Mouse (Mus musculus): ENCODE measurements around the gene Ddx56. TPM values are rescaled to one million over a fixed set of nuclear protein-coding genes. Genes with fewer than 3 reads are reported as not detected.
A peak's percentile ranks its signal among the peaks of the same experiment; 100 is the strongest.

The Ddx56 gene
- polyA plus RNA-seq, 1 experiment = not detected

GRCm38 (mm10) chr11:6293601-6294000 is 26.0 kb upstream of the Ddx56 start:
- 95% methylated on average over 2 of the region's 2 CpGs for WGBS
- no peak overlapping the region for H3K4me3 ChIP-seq (ENCODE audit: insufficient read depth, low read depth, low read length)
- TF ChIP-seq POLR2A (IDR thresholded peaks at IDR 0.05; ENCODE audit: insufficient read depth, low read depth, low read length) (no peak), CTCF (IDR thresholded peaks at IDR 0.05; ENCODE audit: insufficient read depth, low read depth, low read length) (no peak)
- H3K4me1 ChIP-seq (ENCODE audit: control insufficient read depth, insufficient read depth, low read length) = no peaks in the 10 kb centered on the region
- no peak overlapping the region for H3K27ac ChIP-seq (ENCODE audit: insufficient read depth, low read depth, low read length)

GRCm38 (mm10) chr11:6292988-6293349 is 25.4 kb upstream of the Ddx56 start:
- Histone ChIP-seq H3K4me3 (ENCODE audit: insufficient read depth, low read depth, low read length) (no peak overlapping the region), H3K27ac (ENCODE audit: insufficient read depth, low read depth, low read length) (no peak overlapping the region), H3K4me1 (ENCODE audit: control insufficient read depth, insufficient read depth, low read length) (no peaks in the 10 kb centered on the region)
- TF ChIP-seq CTCF (IDR thresholded peaks at IDR 0.05; ENCODE audit: insufficient read depth, low read depth, low read length) (no peak), POLR2A (IDR thresholded peaks at IDR 0.05; ENCODE audit: insufficient read depth, low read depth, low read length) (no peak)
- 92% methylated on average over 4 of the region's 4 CpGs for WGBS

GRCm38 (mm10) chr11:6292116-6292987 is 24.8 kb upstream of the Ddx56 start:
- TF ChIP-seq CTCF (IDR thresholded peaks at IDR 0.05; ENCODE audit: insufficient read depth, low read depth, low read length) (0 out of 2 replicates have a peak, but pooled peaks have one; percentile 22), POLR2A (IDR thresholded peaks at IDR 0.05; ENCODE audit: insufficient read depth, low read depth, low read length) (no peak)
- H3K4me3 ChIP-seq (ENCODE audit: insufficient read depth, low read depth, low read length) = peak overlapping the region; percentile 69
- 15% methylated on average over 33 of the region's 33 CpGs for WGBS
- peak overlapping the region; percentile 91 for H3K27ac ChIP-seq (ENCODE audit: insufficient read depth, low read depth, low read length)
- no peaks in the 10 kb centered on the region for H3K4me1 ChIP-seq (ENCODE audit: control insufficient read depth, insufficient read depth, low read length)

GRCm38 (mm10) chr11:6291401-6292115 is 24.0 kb upstream of the Ddx56 start, which contains the start of gene Ogdh:
TSS of gene Ogdh (plus strand) at chr11:6291633.
- no peaks in the 10 kb centered on the region for H3K4me1 ChIP-seq (ENCODE audit: control insufficient read depth, insufficient read depth, low read length)
- H3K4me3 ChIP-seq (ENCODE audit: insufficient read depth, low read depth, low read length) = peak within 1 kb of the TSS; percentile 69
- no peak for TF ChIP-seq CTCF (IDR thresholded peaks at IDR 0.05; ENCODE audit: insufficient read depth, low read depth, low read length)
- TF ChIP-seq POLR2A (IDR thresholded peaks at IDR 0.05; ENCODE audit: insufficient read depth, low read depth, low read length) = peak; percentile 73; the same call in 1 of the 2 replicates
- H3K27ac ChIP-seq (ENCODE audit: insufficient read depth, low read depth, low read length) = peak within 1 kb of the TSS; percentile 91
- under 1% methylated on average over 77 of the region's 77 CpGs for WGBS

GRCm38 (mm10) chr11:6290883-6291282 is 23.3 kb upstream of the Ddx56 start:
- Histone ChIP-seq H3K27ac (ENCODE audit: insufficient read depth, low read depth, low read length) (no peak overlapping the region; the same call in 1 of the 2 replicates), H3K4me1 (ENCODE audit: control insufficient read depth, insufficient read depth, low read length) (no peaks in the 10 kb centered on the region), H3K4me3 (ENCODE audit: insufficient read depth, low read depth, low read length) (peak overlapping the region; percentile 69)
- TF ChIP-seq POLR2A (IDR thresholded peaks at IDR 0.05; ENCODE audit: insufficient read depth, low read depth, low read length) (no peak), CTCF (IDR thresholded peaks at IDR 0.05; ENCODE audit: insufficient read depth, low read depth, low read length) (no peak)
- WGBS = 25% methylated on average over 3 of the region's 3 CpGs

- 96% methylated on average over 3 of the region's 3 CpGs for WGBS
- no peaks in the 10 kb centered on the region for H3K4me1 ChIP-seq (ENCODE audit: control insufficient read depth, insufficient read depth, low read length)
Measured at GRCm38 (mm10) chr11:6290138-6290537, 22.6 kb upstream of the Ddx56 start.

DNA sequence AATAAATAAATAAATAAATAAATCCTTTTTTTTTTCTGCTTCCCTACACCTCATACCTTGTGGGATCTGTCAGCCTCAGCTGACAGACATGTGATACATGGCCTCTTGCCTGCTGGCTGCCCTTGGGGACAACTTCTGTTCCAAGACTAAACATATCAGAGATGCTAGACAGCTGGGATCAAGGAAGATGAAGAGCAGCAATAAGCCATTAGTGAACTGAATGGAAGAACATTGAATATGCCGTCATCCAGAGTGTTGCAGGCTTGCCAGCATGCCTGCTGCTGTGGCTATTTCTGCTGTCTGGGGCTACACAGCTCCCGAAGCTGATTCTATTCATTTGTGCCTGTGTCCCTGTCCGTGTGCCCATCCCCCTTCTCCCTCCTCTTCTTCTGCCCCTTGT is 15.4 kb upstream of the Ddx56 start:
- H3K4me3 ChIP-seq (ENCODE audit: insufficient read depth, low read depth, low read length) = no peak overlapping the region
- WGBS = 54% methylated on average over 3 of the region's 3 CpGs
- 0 out of 2 replicates have a peak, but pooled peaks cover 2% of the 10 kb centered on the region for H3K4me1 ChIP-seq (ENCODE audit: control insufficient read depth, insufficient read depth, low read length)
- no peak overlapping the region for H3K27ac ChIP-seq (ENCODE audit: insufficient read depth, low read depth, low read length)
- TF ChIP-seq POLR2A (IDR thresholded peaks at IDR 0.05; ENCODE audit: insufficient read depth, low read depth, low read length) = no peak
- TF ChIP-seq CTCF (IDR thresholded peaks at IDR 0.05; ENCODE audit: insufficient read depth, low read depth, low read length) = no peak

More at GRCm38 (mm10) chr11:6290138-6290537, 22.6 kb upstream of the Ddx56 start:
- TF ChIP-seq CTCF (IDR thresholded peaks at IDR 0.05; ENCODE audit: insufficient read depth, low read depth, low read length) = no peak
- no peak overlapping the region for H3K4me3 ChIP-seq (ENCODE audit: insufficient read depth, low read depth, low read length)
- no peak overlapping the region for H3K27ac ChIP-seq (ENCODE audit: insufficient read depth, low read depth, low read length)

GRCm38 (mm10) chr11:6276466-6276865 is 8.9 kb upstream of the Ddx56 start:
- Histone ChIP-seq H3K27ac (ENCODE audit: insufficient read depth, low read depth, low read length) (no peak overlapping the region), H3K4me1 (ENCODE audit: control insufficient read depth, insufficient read depth, low read length) (peaks cover 5% of the 10 kb centered on the region; the same call in 1 of the 2 replicates), H3K4me3 (ENCODE audit: insufficient read depth, low read depth, low read length) (no peak overlapping the region)
- TF ChIP-seq POLR2A (IDR thresholded peaks at IDR 0.05; ENCODE audit: insufficient read depth, low read depth, low read length) (no peak), CTCF (IDR thresholded peaks at IDR 0.05; ENCODE audit: insufficient read depth, low read depth, low read length) (no peak)
- 59% methylated on average over 3 of the region's 3 CpGs for WGBS

DNA sequence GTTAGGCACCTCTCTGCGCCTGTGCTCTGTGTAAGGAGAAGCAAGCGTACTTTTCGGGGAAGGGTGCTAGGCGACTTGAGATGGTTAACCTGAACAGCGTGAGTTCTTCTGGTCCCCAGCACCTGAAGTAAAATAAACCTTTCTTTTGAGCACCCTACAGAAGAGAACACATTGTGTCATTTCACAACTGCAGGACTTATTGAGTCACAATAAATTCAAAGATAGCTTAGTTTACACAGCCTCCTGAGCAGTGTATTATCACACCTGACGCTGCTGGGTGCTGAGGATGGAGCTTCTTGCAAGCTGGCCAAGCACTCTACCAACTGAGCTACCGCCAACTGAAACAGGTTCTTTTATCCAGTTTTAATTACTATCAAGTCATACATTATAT is 7.5 kb upstream of the Ddx56 start:
- peaks cover 5% of the 10 kb centered on the region; the same call in 1 of the 2 replicates for H3K4me1 ChIP-seq (ENCODE audit: control insufficient read depth, insufficient read depth, low read length)
- TF ChIP-seq CTCF (IDR thresholded peaks at IDR 0.05; ENCODE audit: insufficient read depth, low read depth, low read length) (no peak), POLR2A (IDR thresholded peaks at IDR 0.05; ENCODE audit: insufficient read depth, low read depth, low read length) (no peak)
- WGBS = 19% methylated on average over 7 of the region's 7 CpGs
- H3K27ac ChIP-seq (ENCODE audit: insufficient read depth, low read depth, low read length) = peak overlapping the region; percentile 68
- H3K4me3 ChIP-seq (ENCODE audit: insufficient read depth, low read depth, low read length) = peak overlapping the region; percentile 84
